8 mouse cellular contexts compared by ENCODE assay signal in genomic region chrX:140280016-140280415, GRCm38 (mm10).
DNase-seq lines count a peak whose midpoint lies in the region; ATAC-seq and TF ChIP-seq lines count a peak whose summit lies in the region.
"Had no signal": no experiment of that assay in that cellular context is flagged by ENCODE, and none has a peak within 500 bp of the region (broad histone marks: within the 10 kb centered on the region; RNA-seq: fewer than 3 reads in every experiment).

No protein-coding gene starts in this region.

- H3K9ac ChIP-seq in forebrain, embryonic 13.5 days, result no peak overlapping the region
- H3K9ac ChIP-seq in neural tube, embryonic 12.5 days, result no peak overlapping the region

- TF ChIP-seq CTCF in layer of hippocampus, adult 2 months (conservative IDR thresholded peaks at IDR 0.05), result no peak
- TF ChIP-seq CTCF in cerebellum, adult 2 months (IDR thresholded peaks at IDR 0.05; ENCODE audit: borderline replicate concordance, insufficient read depth, low read depth, low read length), result no peak

- WGBS in forebrain, embryonic 13.5 days, result 12% methylated on average over 12 of the region's 12 CpGs
- WGBS in neural tube, embryonic 12.5 days, result 19% methylated on average over 12 of the region's 12 CpGs
- WGBS in cerebellum, adult 2 months, result 10% methylated on average over 12 of the region's 12 CpGs

- H3K27ac ChIP-seq in layer of hippocampus, adult 2 months, result no peak overlapping the region
- H3K27ac ChIP-seq in forebrain, embryonic 13.5 days, result no peak overlapping the region
- no peak overlapping the region for H3K27ac ChIP-seq in neural tube, embryonic 12.5 days
- no peak overlapping the region for H3K27ac ChIP-seq in cerebellum, adult 2 months (ENCODE audit: insufficient read depth, low read length)

- no peaks in the 10 kb centered on the region for H3K36me3 ChIP-seq in forebrain, embryonic 13.5 days (ENCODE audit: poor library complexity, severe bottlenecking)
- no peaks in the 10 kb centered on the region for H3K36me3 ChIP-seq in neural tube, embryonic 12.5 days

- DNase-seq in layer of hippocampus, adult 9-11 months, result peak; percentile 5
- no peak for DNase-seq in layer of hippocampus, adult 2 months (ENCODE audit: low spot score in 2 of 2)
- peak; percentile 10 for DNase-seq in c-Kit-positive CD71-positive TER-119-negative erythroid progenitor cells, embryonic 14.5 days (ENCODE audit: low read depth)
- DNase-seq in cerebellum, adult 2 months, result no peak
- DNase-seq: thymus, postnatal 25 days had no signal

- no peaks in the 10 kb centered on the region for H3K9me3 ChIP-seq in forebrain, embryonic 13.5 days (replicated peaks)
- no peaks in the 10 kb centered on the region for H3K9me3 ChIP-seq in neural tube, embryonic 12.5 days

- no peak for TF ChIP-seq POLR2A in cerebellum, adult 2 months (IDR thresholded peaks at IDR 0.05; ENCODE audit: borderline replicate concordance, insufficient read depth, low read length)

- no peak overlapping the region; the same call in 1 of the 2 replicates for H3K4me3 ChIP-seq in layer of hippocampus, adult 2 months
- no peak overlapping the region for H3K4me3 ChIP-seq in forebrain, embryonic 13.5 days
- no peak overlapping the region for H3K4me3 ChIP-seq in neural tube, embryonic 12.5 days
- no peak overlapping the region for H3K4me3 ChIP-seq in cerebellum, adult 2 months (replicated peaks; ENCODE audit: insufficient read depth, low read depth, low read length)

- H3K4me2 ChIP-seq in forebrain, embryonic 13.5 days, result peak overlapping the region; percentile 36
- H3K4me2 ChIP-seq in neural tube, embryonic 12.5 days (replicated peaks), result peak overlapping the region; percentile 34

- 0 out of 2 replicates have a peak, but pooled peaks cover 2% of the 10 kb centered on the region for H3K4me1 ChIP-seq in forebrain, embryonic 13.5 days
- 0 out of 2 replicates have a peak, but pooled peaks cover 7% of the 10 kb centered on the region for H3K4me1 ChIP-seq in neural tube, embryonic 12.5 days
- no peaks in the 10 kb centered on the region for H3K4me1 ChIP-seq in cerebellum, adult 2 months (ENCODE audit: control insufficient read depth, insufficient read depth, low read length)

- ATAC-seq in forebrain, embryonic 13.5 days, result peak; percentile 26; the same call in 1 of the 2 replicates
- ATAC-seq in neural tube, embryonic 12.5 days (ENCODE audit: low FRiP score, low read depth), result no peak
- ATAC-seq in activated CD4-positive, CD25-positive, alpha-beta regulatory T cell, adult 4 months, result no peak

- H3K27me3 ChIP-seq in forebrain, embryonic 13.5 days, result peaks cover 60% of the 10 kb centered on the region
- peaks cover 44% of the 10 kb centered on the region for H3K27me3 ChIP-seq in neural tube, embryonic 12.5 days (replicated peaks)
- H3K27me3 ChIP-seq in cerebellum, adult 2 months (ENCODE audit: control insufficient read depth, insufficient read depth, low read length), result no peaks in the 10 kb centered on the region; the same call in 1 of the 2 replicates

Comparison
In these comparisons a context has a peak if more than half of its experiments do, and no peak if none do; other contexts are left out.
1. DNase-seq: peak in layer of hippocampus, adult 9-11 months (single experiment) and c-Kit-positive CD71-positive TER-119-negative erythroid progenitor cells, embryonic 14.5 days (single experiment); none in layer of hippocampus, adult 2 months (0 of 2) and cerebellum, adult 2 months (0 of 2).